Mouse (Mus musculus) brown adipose tissue, adult 24 weeks (tissue): ENCODE data around the gene Topbp1. TPM values are rescaled to one million over a fixed set of nuclear protein-coding genes. Genes with fewer than 3 reads are reported as not detected.

Experiments
- H3K27ac ChIP-seq: fragments of 200-500 bp; replicated peaks from 2 replicates; pipeline ENCODE4 v1.5.1; 2012; ENCODE audit warnings: low read depth, mild to moderate bottlenecking, low read length
- H3K4me1 ChIP-seq: fragments of 200-500 bp; 2 replicates; pipeline ENCODE4 v1.6.1; 2012; ENCODE audit warnings: low read length, mixed read lengths; ENCODE audit not compliant: control insufficient read depth, insufficient read depth, insufficient read length
- H3K4me3 ChIP-seq: fragments of 200-500 bp; 2 replicates; pipeline ENCODE4 v1.5.1; 2012; ENCODE audit warnings: low read depth, mild to moderate bottlenecking, low read length, moderate library complexity; ENCODE audit not compliant: insufficient read depth
- polyA plus RNA-seq: library from polyadenylated mRNA; stranded (reverse); fragments of >200 nt; gene quantifications from 2 replicates; pipeline ENCODE4 v1.2.4, GENCODE M21; 2012; ENCODE audit not compliant: missing spikeins, insufficient read depth, insufficient read length

The Topbp1 gene
- polyA plus RNA-seq, 1 experiment: 6.1 TPM

- Histone ChIP-seq H3K4me1 (no peaks in the 10 kb centered on the region), H3K4me3 (peak within 1 kb of the TSS; percentile 76), H3K27ac (peak within 1 kb of the TSS; percentile 84)
Measured at GRCm38 (mm10) chr9:103365290-103366247, 60.6 kb downstream of the Topbp1 start, which contains the start of gene Cdv3. Cdv3 (minus strand) TSS chr9:103365840.

- Histone ChIP-seq H3K27ac (peak overlapping the region; percentile 83), H3K4me1 (no peaks in the 10 kb centered on the region), H3K4me3 (peak overlapping the region; percentile 54)
Measured at GRCm38 (mm10) chr9:103366356-103366755, 61.3 kb downstream of the Topbp1 start.

GRCm38 (mm10) chr9:103369951-103370350, 64.9 kb downstream of the Topbp1 start:
- no peak overlapping the region for H3K4me3 ChIP-seq
- no peaks in the 10 kb centered on the region for H3K4me1 ChIP-seq
- H3K27ac ChIP-seq: no peak overlapping the region

DNA sequence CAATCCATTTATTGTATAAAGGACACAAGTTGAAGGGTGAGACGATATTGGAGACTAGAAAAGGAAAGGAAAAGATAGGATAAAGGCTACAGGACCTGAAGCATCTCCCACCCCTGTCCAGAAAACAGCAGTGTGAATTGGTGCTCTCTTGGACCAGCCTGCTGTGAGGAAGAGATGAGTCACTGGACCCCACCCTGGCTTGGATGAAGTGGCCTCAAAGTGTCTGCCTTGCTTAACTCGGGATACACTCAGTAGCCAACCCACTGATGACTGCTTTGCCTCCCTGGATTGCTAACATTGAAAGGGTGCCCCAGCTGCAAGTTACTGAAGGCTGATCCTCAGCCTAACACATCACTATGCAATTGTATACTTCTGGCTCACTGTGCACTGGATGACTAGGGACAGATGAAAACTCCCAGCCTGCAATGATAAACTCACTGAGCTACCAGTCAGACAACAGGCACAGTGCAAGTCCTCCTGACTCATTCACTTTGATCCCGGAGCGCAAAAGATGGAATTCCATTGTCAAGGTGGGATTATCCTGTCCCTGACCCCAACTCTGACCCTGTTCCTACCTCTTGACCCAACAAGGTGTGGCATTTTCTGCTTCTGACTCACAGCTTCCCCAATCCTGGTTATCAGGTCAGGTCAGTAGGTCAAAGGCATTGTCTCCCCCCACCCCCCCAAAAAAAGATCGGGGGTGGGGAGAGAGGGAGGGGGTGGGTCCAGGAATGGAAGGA, 67.4 kb downstream of the Topbp1 start:
- Histone ChIP-seq H3K4me3 (no peak overlapping the region), H3K27ac (no peak overlapping the region), H3K4me1 (no peaks in the 10 kb centered on the region)

DNA sequence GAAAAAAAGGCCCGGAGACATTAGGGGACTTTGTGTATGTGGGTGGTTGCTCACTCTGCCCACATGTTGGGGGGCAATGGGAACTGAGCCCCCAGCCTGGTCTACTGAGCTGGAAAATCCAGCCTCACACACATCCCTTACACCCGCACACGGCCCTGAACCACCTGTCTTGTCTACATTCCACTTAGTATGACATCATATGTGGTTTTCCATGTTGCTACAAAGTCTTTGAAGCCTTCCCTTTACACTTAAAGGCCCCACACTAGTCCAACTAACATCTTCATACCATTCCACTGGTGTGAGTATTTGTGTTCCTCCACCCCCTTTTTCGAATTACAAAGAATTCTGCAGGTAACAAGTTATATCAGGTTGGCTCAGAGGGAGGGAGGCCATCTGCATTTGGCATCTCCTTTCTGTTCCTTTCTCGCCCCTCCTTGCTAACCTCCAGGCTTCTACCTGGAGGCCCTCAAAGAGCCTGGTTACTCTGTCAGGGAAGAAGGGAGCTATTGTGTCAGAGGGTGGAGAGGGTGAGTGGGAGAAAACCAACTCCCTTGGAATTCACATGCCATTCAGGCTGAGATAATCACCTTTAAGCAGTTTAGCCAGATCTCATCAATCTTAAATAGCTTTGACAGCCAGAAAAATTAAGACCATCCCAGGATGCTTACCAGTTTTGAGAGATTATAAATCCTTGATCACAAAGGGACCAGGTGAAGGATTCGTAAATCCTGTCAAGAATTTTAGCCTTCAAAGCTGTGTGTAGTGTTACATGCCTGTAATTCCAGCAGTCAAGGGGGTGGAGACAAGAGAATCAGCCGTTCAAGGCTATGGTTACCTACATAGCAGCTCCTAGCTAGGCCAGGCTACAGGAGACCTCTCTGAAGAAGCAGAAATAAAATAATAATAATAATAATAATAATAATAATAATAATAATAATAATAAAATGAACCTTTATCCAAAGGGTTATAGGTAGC, 71.6 kb downstream of the Topbp1 start:
- Histone ChIP-seq H3K27ac (no peak overlapping the region), H3K4me1 (no peaks in the 10 kb centered on the region), H3K4me3 (no peak overlapping the region)

DNA sequence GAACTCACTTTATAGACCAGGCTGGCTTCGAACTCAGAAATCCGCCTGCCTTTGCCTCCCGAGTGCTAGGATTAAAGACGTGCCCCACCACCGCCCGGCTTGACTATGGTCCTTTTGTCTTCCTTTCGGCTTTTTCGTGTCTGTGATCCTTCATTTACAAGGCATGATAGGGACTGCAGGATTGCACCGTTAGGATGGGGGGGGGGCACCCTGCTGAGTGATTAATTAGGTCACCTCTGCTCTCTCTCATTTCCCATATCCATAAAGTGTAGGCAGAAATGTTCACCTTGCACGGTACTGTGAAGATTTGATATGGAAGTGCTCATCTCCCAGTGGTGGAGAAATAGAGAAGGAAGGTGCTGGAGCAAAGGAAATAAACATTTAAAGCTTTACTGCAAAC, 73.7 kb downstream of the Topbp1 start:
- H3K4me3 ChIP-seq: no peak overlapping the region
- no peaks in the 10 kb centered on the region for H3K4me1 ChIP-seq
- H3K27ac ChIP-seq: no peak overlapping the region

GRCm38 (mm10) chr9:103379199-103379598, 74.2 kb downstream of the Topbp1 start:
- no peak overlapping the region for H3K27ac ChIP-seq
- no peak overlapping the region for H3K4me3 ChIP-seq

GRCm38 (mm10) chr9:103380566-103380965, 75.6 kb downstream of the Topbp1 start:
- H3K4me3 ChIP-seq: no peak overlapping the region

More at GRCm38 (mm10) chr9:103379199-103379598, 74.2 kb downstream of the Topbp1 start:
- H3K4me1 ChIP-seq: no peaks in the 10 kb centered on the region

GRCm38 (mm10) chr9:103382989-103383388, 78.0 kb downstream of the Topbp1 start:
- H3K4me1 ChIP-seq: no peaks in the 10 kb centered on the region
- H3K27ac ChIP-seq: no peak overlapping the region
- no peak overlapping the region for H3K4me3 ChIP-seq

More at GRCm38 (mm10) chr9:103380566-103380965, 75.6 kb downstream of the Topbp1 start:
- no peak overlapping the region for H3K27ac ChIP-seq
- no peaks in the 10 kb centered on the region for H3K4me1 ChIP-seq

DNA sequence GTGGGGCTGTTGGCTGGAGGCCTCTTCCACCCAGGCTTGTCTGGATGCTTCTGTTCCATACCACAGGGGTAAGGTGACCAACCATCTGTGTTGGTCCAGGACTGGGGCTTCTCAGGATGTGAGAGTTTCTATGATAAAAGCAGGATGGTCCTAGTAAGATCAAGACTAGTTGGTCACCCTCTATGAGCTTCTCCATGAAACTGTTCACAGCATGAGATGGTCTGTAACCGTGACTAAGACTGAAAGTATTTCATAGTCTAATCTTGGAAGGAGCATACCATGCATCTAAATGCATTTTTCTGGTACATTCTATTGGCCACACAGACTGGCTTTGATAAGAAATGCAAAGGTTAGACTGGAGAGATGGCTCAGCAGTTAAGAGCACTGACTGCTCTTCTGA, 78.6 kb downstream of the Topbp1 start:
- Histone ChIP-seq H3K4me3 (no peak overlapping the region), H3K4me1 (no peaks in the 10 kb centered on the region), H3K27ac (no peak overlapping the region)

- Histone ChIP-seq H3K27ac (no peak overlapping the region), H3K4me1 (no peaks in the 10 kb centered on the region), H3K4me3 (no peak overlapping the region)
Measured at GRCm38 (mm10) chr9:103384141-103384796, 79.3 kb downstream of the Topbp1 start.

DNA sequence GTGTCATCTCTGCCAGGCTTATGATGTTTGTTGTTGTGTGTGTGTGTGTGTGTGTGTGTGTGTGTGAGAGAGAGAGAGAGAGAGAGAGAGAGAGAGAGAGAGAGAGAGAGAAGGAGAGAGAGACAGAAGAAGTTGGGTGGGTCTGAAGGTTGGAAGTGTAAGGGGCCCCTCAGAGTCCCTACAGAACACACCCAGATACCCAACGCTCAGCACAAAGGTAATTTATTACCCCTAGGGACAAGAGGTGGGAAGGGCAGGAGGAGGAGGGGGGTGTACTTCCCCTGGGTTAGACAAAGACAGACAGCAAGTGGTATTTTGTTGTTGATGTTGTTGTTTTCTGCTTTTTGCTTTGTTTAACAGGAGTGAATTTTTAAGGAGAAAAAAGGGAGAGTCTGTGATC, 80.6 kb downstream of the Topbp1 start:
- H3K4me3 ChIP-seq: no peak overlapping the region
- no peaks in the 10 kb centered on the region for H3K4me1 ChIP-seq
- no peak overlapping the region for H3K27ac ChIP-seq

DNA sequence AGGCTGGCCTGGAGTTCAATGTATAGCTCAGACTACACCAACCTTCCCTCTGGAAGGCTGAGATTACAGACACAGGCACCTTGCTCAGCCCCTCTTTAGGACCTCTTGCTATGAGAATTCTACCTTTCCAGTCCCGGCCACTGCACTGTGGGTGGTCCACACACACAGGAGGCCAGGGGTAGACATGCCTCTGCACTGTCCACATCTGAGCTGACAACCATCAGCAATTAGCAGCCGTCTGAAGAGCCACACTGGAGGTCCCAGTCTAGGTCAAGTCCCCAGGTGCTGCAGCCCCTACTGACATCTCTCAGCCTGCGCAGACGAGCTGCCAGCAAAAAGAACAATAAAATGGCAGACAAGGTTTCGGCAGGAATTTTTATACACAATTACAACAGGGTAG, 81.6 kb downstream of the Topbp1 start:
- Histone ChIP-seq H3K4me1 (no peaks in the 10 kb centered on the region), H3K4me3 (no peak overlapping the region), H3K27ac (no peak overlapping the region)

- no peaks in the 10 kb centered on the region for H3K4me1 ChIP-seq
- H3K4me3 ChIP-seq: no peak overlapping the region
- no peak overlapping the region for H3K27ac ChIP-seq
Measured at GRCm38 (mm10) chr9:103387011-103387653, 82.1 kb downstream of the Topbp1 start.
